Mouse (Mus musculus) adrenal gland, postnatal 25 days (tissue): ENCODE measurements around the gene Btbd35f15. TPM values are rescaled to one million over a fixed set of nuclear protein-coding genes. Genes with fewer than 3 reads are reported as not detected.
"Not testable (repeated sequence)": the region's sequence is repeated elsewhere in the genome, so short reads cannot be mapped to it uniquely, and the experiment has no call there.

Experiments
- DNase-seq: peaks from one replicate; pipeline ENCODE4 v3.0.0; 2021; ENCODE audit warnings: mixed read lengths
- long read RNA-seq: library from polyadenylated mRNA; stranded (forward); transcript quantifications from one replicate; pipeline ENCODE4 v2.0.0, GENCODE M21; 2021
- total RNA-seq: library from RNA; stranded (reverse); gene quantifications from 2 replicates; pipeline ENCODE4 v1.2.3, GENCODE M21; 2021

The Btbd35f15 gene
- not detected in 2 replicates for total RNA-seq
- long read RNA-seq, result 0 reads

GRCm38 (mm10) chrX:33577214-33577613 is at the start of gene Btbd35f15:
Gene Btbd35f15, minus strand, starts transcription at chrX:33577314.
- DNase-seq, result not testable (repeated sequence)

Other genes starting within 250 kb of the Btbd35f15 start
- not detected in 2 replicates for gene Btbd35f13, start 79.9 kb upstream of the Btbd35f15 start, total RNA-seq
- gene Btbd35f14, start 125.0 kb upstream of the Btbd35f15 start, total RNA-seq, result not detected in 2 replicates